Mouse (Mus musculus) limb, embryonic 14.5 days (tissue): Measurements from ENCODE around the gene Rpl13a. TPM values are rescaled to one million over a fixed set of nuclear protein-coding genes. Genes with fewer than 3 reads are reported as not detected.

Experiments
- ATAC-seq: fragments of 200-750 bp; cut with Nextera tagmentation; 2 replicates; pipeline ENCODE4 v1.8.0; 2017; ENCODE audit warnings: low read depth, moderate number of reproducible peaks, moderate TSS enrichment; ENCODE audit not compliant: low FRiP score
- DNase-seq: peaks from one replicate; pipeline ENCODE4 v3.0.0-alpha.2; 2015; ENCODE audit warnings: low spot score
- H3K27ac ChIP-seq: fragments of 300-500 bp; sonication (generic); replicated peaks from 2 replicates; pipeline ENCODE4 v1.5.1; 2014; ENCODE audit warnings: low read depth, mild to moderate bottlenecking, low read length, moderate library complexity, mixed read lengths
- H3K27me3 ChIP-seq: fragments of 300-500 bp; sonication (generic); 2 replicates; pipeline ENCODE4 v1.6.1; 2014; ENCODE audit warnings: low read length, mixed read lengths; ENCODE audit not compliant: control insufficient read depth, insufficient read depth
- H3K36me3 ChIP-seq: fragments of 300-500 bp; sonication (generic); 2 replicates; pipeline ENCODE4 v1.6.1; 2014; ENCODE audit warnings: mild to moderate bottlenecking, low read length, moderate library complexity, mixed read lengths; ENCODE audit not compliant: control insufficient read depth, insufficient read depth
- H3K4me1 ChIP-seq: fragments of 300-500 bp; sonication (generic); 2 replicates; pipeline ENCODE4 v1.6.1; 2014; ENCODE audit warnings: antibody characterized with exemption, low read length, mixed read lengths; ENCODE audit not compliant: control insufficient read depth, insufficient read depth
- H3K4me2 ChIP-seq: fragments of 300-500 bp; sonication (generic); replicated peaks from 2 replicates; pipeline ENCODE4 v1.6.1; 2014; ENCODE audit warnings: low read depth, mild to moderate bottlenecking, low read length, moderate library complexity; ENCODE audit not compliant: severe bottlenecking
- H3K4me3 ChIP-seq: fragments of 300-500 bp; sonication (generic); replicated peaks from 2 replicates; pipeline ENCODE4 v1.5.1; 2014; ENCODE audit warnings: low read length
- H3K9ac ChIP-seq: fragments of 300-500 bp; sonication (generic); 2 replicates; pipeline ENCODE4 v1.6.1; 2014; ENCODE audit warnings: mild to moderate bottlenecking, low read depth, low read length, moderate library complexity; ENCODE audit not compliant: severe bottlenecking
- H3K9me3 ChIP-seq: fragments of 300-500 bp; sonication (generic); 2 replicates; pipeline ENCODE4 v1.6.1; 2016; ENCODE audit warnings: low read length; ENCODE audit not compliant: control insufficient read depth
- POLR2A ChIP-seq: fragments of 200-500 bp; IDR thresholded peaks from 2 replicates; pipeline ENCODE4 v1.8.0; 2012; ENCODE audit warnings: inconsistent platforms, mild to moderate bottlenecking, moderate library complexity, borderline replicate concordance; ENCODE audit not compliant: insufficient read depth, insufficient read length; ENCODE audit errors: extremely low read depth
- WGBS: fragments of 180-500 bp; shearing (Covaris S2); extraction: QIAGEN DNeasy Blood & Tissue Kit; methylation state at CpG from one replicate; pipeline ENCODE4 v1.1.7; 2014; 5-methylcytosine and 5-hydroxymethylcytosine counted together
- polyA plus RNA-seq, 2 experiments: library from polyadenylated mRNA; depleted of rRNA in 1 of 2; stranded (reverse) in 1 of 2; unstranded in 1 of 2; fragments of >200 nt; fragmentation: Nextera tagmentation in 1 of 2; extraction: Ambion mirVana in 1 of 2; gene quantifications; 2 replicates each; pipeline versions ENCODE4 v1.2.1 to v1.2.3; 2012 to 2014

Gene Rpl13a
- polyA plus RNA-seq, 2 experiments, result 1,777 to 3,912 TPM

- no peak for DNase-seq
- H3K36me3 ChIP-seq, result no peaks in the 10 kb centered on the region
- H3K9me3 ChIP-seq, result no peaks in the 10 kb centered on the region
- no peak for TF ChIP-seq POLR2A
- H3K4me2 ChIP-seq, result no peak overlapping the region
- no peak for ATAC-seq
- no peaks in the 10 kb centered on the region for H3K27me3 ChIP-seq
- no peak overlapping the region for H3K4me3 ChIP-seq
- H3K27ac ChIP-seq, result no peak overlapping the region
- H3K9ac ChIP-seq, result no peak overlapping the region
- peaks cover 21% of the 10 kb centered on the region for H3K4me1 ChIP-seq
- 75% methylated on average over 5 of the region's 5 CpGs for WGBS
Measured at GRCm38 (mm10) chr7:45104941-45105340, 23.6 kb downstream of the Rpl13a start.

GRCm38 (mm10) chr7:45103652-45104180 is 24.8 kb downstream of the Rpl13a start, which contains the start of gene Fcgrt:
Gene Fcgrt (minus strand): TSS chr7:45103851.
- H3K4me1 ChIP-seq, result peaks cover 21% of the 10 kb centered on the region
- H3K4me3 ChIP-seq, result peak within 1 kb of the TSS; percentile 29
- no peaks in the 10 kb centered on the region for H3K9me3 ChIP-seq
- peak; percentile 92 for ATAC-seq
- H3K9ac ChIP-seq, result peak within 1 kb of the TSS; percentile 50
- peak within 1 kb of the TSS; percentile 88 for H3K27ac ChIP-seq
- WGBS, result 19% methylated on average over 7 of the region's 7 CpGs
- H3K4me2 ChIP-seq, result peak within 1 kb of the TSS; percentile 59
- no peaks in the 10 kb centered on the region for H3K27me3 ChIP-seq
- TF ChIP-seq POLR2A, result no peak
- no peaks in the 10 kb centered on the region for H3K36me3 ChIP-seq
- DNase-seq, result peak; percentile 92

GRCm38 (mm10) chr7:45102940-45103585 is 25.5 kb downstream of the Rpl13a start:
- ATAC-seq (no peak), DNase-seq (no peak)
- Histone ChIP-seq H3K36me3 (peaks cover 3% of the 10 kb centered on the region; the same call in 1 of the 2 replicates), H3K4me3 (peak overlapping the region; percentile 29), H3K9me3 (no peaks in the 10 kb centered on the region), H3K4me2 (peak overlapping the region; percentile 59), H3K9ac (peak overlapping the region; percentile 50), H3K27me3 (no peaks in the 10 kb centered on the region), H3K4me1 (peaks cover 21% of the 10 kb centered on the region), H3K27ac (peak overlapping the region; percentile 88)
- 60% methylated on average over 9 of the region's 9 CpGs for WGBS
- no peak for TF ChIP-seq POLR2A

GRCm38 (mm10) chr7:45102441-45102840 is 26.1 kb downstream of the Rpl13a start:
- H3K27ac ChIP-seq, result no peak overlapping the region
- no peak overlapping the region for H3K4me3 ChIP-seq
- H3K9ac ChIP-seq, result no peak overlapping the region
- no peak overlapping the region; the same call in 1 of the 2 replicates for H3K4me2 ChIP-seq
- DNase-seq, result no peak
- H3K4me1 ChIP-seq, result peaks cover 21% of the 10 kb centered on the region
- H3K27me3 ChIP-seq, result no peaks in the 10 kb centered on the region
- H3K9me3 ChIP-seq, result no peaks in the 10 kb centered on the region
- no peak for TF ChIP-seq POLR2A
- no peak for ATAC-seq
- H3K36me3 ChIP-seq, result peaks cover 4% of the 10 kb centered on the region; the same call in 1 of the 2 replicates
- WGBS, result 90% methylated on average over 11 of the region's 11 CpGs

GRCm38 (mm10) chr7:45100046-45100445 is 28.5 kb downstream of the Rpl13a start:
- WGBS, result 91% methylated on average over 6 of the region's 6 CpGs
- no peak for TF ChIP-seq POLR2A
- Histone ChIP-seq H3K4me3 (no peak overlapping the region), H3K27ac (no peak overlapping the region), H3K4me1 (peaks cover 21% of the 10 kb centered on the region), H3K4me2 (no peak overlapping the region), H3K9ac (no peak overlapping the region), H3K27me3 (no peaks in the 10 kb centered on the region), H3K36me3 (peaks cover 6% of the 10 kb centered on the region; the same call in 1 of the 2 replicates), H3K9me3 (no peaks in the 10 kb centered on the region)
- DNase-seq (no peak), ATAC-seq (no peak)
